Mouse (Mus musculus): ENCODE data around the gene Nova1.

GRCm38 (mm10) chr12:46780983-46781382, 37.7 kb downstream of the Nova1 start:
- no peak for TF ChIP-seq POLR2A (IDR thresholded peaks at IDR 0.05; ENCODE audit: low read depth, low read length)
- no peak for TF ChIP-seq CTCF (IDR thresholded peaks at IDR 0.05; ENCODE audit: borderline replicate concordance, insufficient read depth, low read length)
